Mouse (Mus musculus) limb, embryonic 14.5 days (tissue): ENCODE measurements around the gene Med29. TPM values are rescaled to one million over a fixed set of nuclear protein-coding genes. Genes with fewer than 3 reads are reported as not detected.

Experiments
- ATAC-seq: fragments of 200-750 bp; cut with Nextera tagmentation; 2 replicates; pipeline ENCODE4 v1.8.0; 2017; ENCODE audit warnings: low read depth, moderate number of reproducible peaks, moderate TSS enrichment; ENCODE audit not compliant: low FRiP score
- DNase-seq: peaks from one replicate; pipeline ENCODE4 v3.0.0-alpha.2; 2015; ENCODE audit warnings: low spot score
- H3K27ac ChIP-seq: fragments of 300-500 bp; sonication (generic); replicated peaks from 2 replicates; pipeline ENCODE4 v1.5.1; 2014; ENCODE audit warnings: low read depth, mild to moderate bottlenecking, low read length, moderate library complexity, mixed read lengths
- H3K27me3 ChIP-seq: fragments of 300-500 bp; sonication (generic); 2 replicates; pipeline ENCODE4 v1.6.1; 2014; ENCODE audit warnings: low read length, mixed read lengths; ENCODE audit not compliant: control insufficient read depth, insufficient read depth
- H3K36me3 ChIP-seq: fragments of 300-500 bp; sonication (generic); 2 replicates; pipeline ENCODE4 v1.6.1; 2014; ENCODE audit warnings: mild to moderate bottlenecking, low read length, moderate library complexity, mixed read lengths; ENCODE audit not compliant: control insufficient read depth, insufficient read depth
- H3K4me1 ChIP-seq: fragments of 300-500 bp; sonication (generic); 2 replicates; pipeline ENCODE4 v1.6.1; 2014; ENCODE audit warnings: antibody characterized with exemption, low read length, mixed read lengths; ENCODE audit not compliant: control insufficient read depth, insufficient read depth
- H3K4me2 ChIP-seq: fragments of 300-500 bp; sonication (generic); replicated peaks from 2 replicates; pipeline ENCODE4 v1.6.1; 2014; ENCODE audit warnings: low read depth, mild to moderate bottlenecking, low read length, moderate library complexity; ENCODE audit not compliant: severe bottlenecking
- H3K4me3 ChIP-seq: fragments of 300-500 bp; sonication (generic); replicated peaks from 2 replicates; pipeline ENCODE4 v1.5.1; 2014; ENCODE audit warnings: low read length
- H3K9ac ChIP-seq: fragments of 300-500 bp; sonication (generic); 2 replicates; pipeline ENCODE4 v1.6.1; 2014; ENCODE audit warnings: mild to moderate bottlenecking, low read depth, low read length, moderate library complexity; ENCODE audit not compliant: severe bottlenecking
- H3K9me3 ChIP-seq: fragments of 300-500 bp; sonication (generic); 2 replicates; pipeline ENCODE4 v1.6.1; 2016; ENCODE audit warnings: low read length; ENCODE audit not compliant: control insufficient read depth
- POLR2A ChIP-seq: fragments of 200-500 bp; IDR thresholded peaks from 2 replicates; pipeline ENCODE4 v1.8.0; 2012; ENCODE audit warnings: inconsistent platforms, mild to moderate bottlenecking, moderate library complexity, borderline replicate concordance; ENCODE audit not compliant: insufficient read depth, insufficient read length; ENCODE audit errors: extremely low read depth
- WGBS: fragments of 180-500 bp; shearing (Covaris S2); extraction: QIAGEN DNeasy Blood & Tissue Kit; methylation state at CpG from one replicate; pipeline ENCODE4 v1.1.7; 2014; 5-methylcytosine and 5-hydroxymethylcytosine counted together
- polyA plus RNA-seq, 2 experiments: library from polyadenylated mRNA; depleted of rRNA in 1 of 2; stranded (reverse) in 1 of 2; unstranded in 1 of 2; fragments of >200 nt; fragmentation: Nextera tagmentation in 1 of 2; extraction: Ambion mirVana in 1 of 2; gene quantifications; 2 replicates each; pipeline versions ENCODE4 v1.2.1 to v1.2.3; 2012 to 2014

The Med29 gene
- polyA plus RNA-seq, 2 experiments: 47.5 to 49.9 TPM

- no peak overlapping the region for H3K4me3 ChIP-seq
Observed at GRCm38 (mm10) chr7:28373891-28374495, 18.5 kb downstream of the Med29 start.

GRCm38 (mm10) chr7:28373131-28373581, 19.4 kb downstream of the Med29 start:
- peak; percentile 95 for DNase-seq
- H3K4me1 ChIP-seq: peaks cover 41% of the 10 kb centered on the region

More at GRCm38 (mm10) chr7:28373891-28374495, 18.5 kb downstream of the Med29 start:
- ATAC-seq (no peak), DNase-seq (no peak)
- no peaks in the 10 kb centered on the region for H3K27me3 ChIP-seq
- peaks cover 27% of the 10 kb centered on the region for H3K36me3 ChIP-seq
- H3K4me1 ChIP-seq: peaks cover 46% of the 10 kb centered on the region
- WGBS: 65% methylated on average over 7 of the region's 7 CpGs
- peak overlapping the region; percentile 22 for H3K27ac ChIP-seq
- TF ChIP-seq POLR2A: no peak
- no peak overlapping the region for H3K4me2 ChIP-seq
- H3K9me3 ChIP-seq: no peaks in the 10 kb centered on the region
- no peak overlapping the region for H3K9ac ChIP-seq

GRCm38 (mm10) chr7:28372251-28373108, 20.0 kb downstream of the Med29 start, which contains the start of gene Plekhg2:
TSS of gene Plekhg2 (minus strand) at chr7:28372599.
- ATAC-seq (peak; percentile 91), DNase-seq (peak; percentile 100)
- Histone ChIP-seq H3K4me1 (peaks cover 34% of the 10 kb centered on the region), H3K4me3 (peak within 1 kb of the TSS; percentile 82), H3K27me3 (no peaks in the 10 kb centered on the region), H3K36me3 (peaks cover 35% of the 10 kb centered on the region), H3K9ac (peak within 1 kb of the TSS; percentile 88), H3K27ac (peak within 1 kb of the TSS; percentile 87), H3K4me2 (peak within 1 kb of the TSS; percentile 95), H3K9me3 (no peaks in the 10 kb centered on the region)
- under 1% methylated on average over 41 of the region's 66 CpGs for WGBS
- peak; percentile 68; the same call in 1 of the 2 replicates for TF ChIP-seq POLR2A

More at GRCm38 (mm10) chr7:28373131-28373581, 19.4 kb downstream of the Med29 start:
- Histone ChIP-seq H3K9ac (no peak overlapping the region), H3K4me2 (peak overlapping the region; percentile 47), H3K27ac (peak overlapping the region; percentile 87), H3K36me3 (peaks cover 35% of the 10 kb centered on the region), H3K27me3 (no peaks in the 10 kb centered on the region), H3K9me3 (no peaks in the 10 kb centered on the region), H3K4me3 (peak overlapping the region; percentile 82)
- ATAC-seq: peak; percentile 11
- under 1% methylated on average over 9 of the region's 9 CpGs for WGBS
- TF ChIP-seq POLR2A: no peak

- Histone ChIP-seq H3K27ac (peak overlapping the region; percentile 87), H3K9ac (peak overlapping the region; percentile 88), H3K27me3 (no peaks in the 10 kb centered on the region), H3K36me3 (peaks cover 40% of the 10 kb centered on the region), H3K4me3 (peak overlapping the region; percentile 82), H3K4me1 (peaks cover 27% of the 10 kb centered on the region), H3K9me3 (no peaks in the 10 kb centered on the region), H3K4me2 (peak overlapping the region; percentile 95)
- 0 out of 2 replicates have a peak, but pooled peaks have one; percentile 42 for TF ChIP-seq POLR2A
- DNase-seq (peak; percentile 61), ATAC-seq (no peak)
- under 1% methylated on average over 27 of the region's 43 CpGs for WGBS
Observed at GRCm38 (mm10) chr7:28371514-28371989, 21.0 kb downstream of the Med29 start.

- Histone ChIP-seq H3K4me3 (peak overlapping the region; percentile 82), H3K9ac (peak overlapping the region; percentile 88), H3K27me3 (no peaks in the 10 kb centered on the region), H3K9me3 (no peaks in the 10 kb centered on the region), H3K4me1 (peaks cover 22% of the 10 kb centered on the region), H3K4me2 (peak overlapping the region; percentile 95), H3K27ac (peak overlapping the region; percentile 87), H3K36me3 (peaks cover 43% of the 10 kb centered on the region)
- no peak for TF ChIP-seq POLR2A
- DNase-seq (no peak), ATAC-seq (no peak)
- WGBS: 3% methylated on average over 11 of the region's 11 CpGs
Observed at GRCm38 (mm10) chr7:28370977-28371513, 21.5 kb downstream of the Med29 start.
